Mouse (Mus musculus) heart, postnatal 25 days (tissue): ENCODE data around the gene Prlhr. TPM values are rescaled to one million over a fixed set of nuclear protein-coding genes. Genes with fewer than 3 reads are reported as not detected.

Experiments
- DNase-seq: peaks from one replicate; pipeline ENCODE4 v3.0.0; 2022; ENCODE audit warnings: low spot score
- intact Hi-C: fragments of 180-260 bp; cut with DNase I; formaldehyde crosslinking; loops from one replicate; pipeline ENCODE4 v1.15.1; 2025
- total RNA-seq, 2 experiments: library from RNA; stranded (reverse); gene quantifications; 2 replicates each; pipeline ENCODE4 v1.2.3; 2021

Gene Prlhr
- total RNA-seq, 2 experiments from 2014 or later, result not detected

- no peak for DNase-seq
- intact Hi-C loops, result loop anchor here (5.0 kb wide), 1 partner anchor 175 kb away; no protein-coding TSS in a partner anchor
Measured at GRCm38 (mm10) chr19:60437566-60438241, 30.4 kb downstream of the Prlhr start.

GRCm38 (mm10) chr19:60432347-60433129, 35.6 kb downstream of the Prlhr start:
- no peak for DNase-seq
- intact Hi-C loops, result no loop called here

- intact Hi-C loops, result no loop called here
- DNase-seq, result no peak
Measured at GRCm38 (mm10) chr19:60417611-60418010, 50.5 kb downstream of the Prlhr start.

Other genes with a start within 250 kb of the Prlhr start
- 10 to 100 TPM; 20.9 TPM for gene Fam204a, start 241.6 kb downstream of the Prlhr start, total RNA-seq
- 10 to 100 TPM; 27.6 to 28.5 TPM for gene Cacul1, start 112.7 kb upstream of the Prlhr start, total RNA-seq